Mouse (Mus musculus): ENCODE results near the gene Tmem260.

Gene Tmem260

GRCm38 (mm10) chr14:48481591-48481990 is 35.7 kb downstream of the Tmem260 start:
- DNase-seq (ENCODE audit: low spot score): no peak

GRCm38 (mm10) chr14:48482762-48483161 is 36.8 kb downstream of the Tmem260 start:
- no peak for DNase-seq (ENCODE audit: low spot score)

GRCm38 (mm10) chr14:48493896-48494295 is 48.0 kb downstream of the Tmem260 start:
- DNase-seq (ENCODE audit: low spot score): peak; percentile 25

- DNase-seq (ENCODE audit: low spot score): no peak
Observed at GRCm38 (mm10) chr14:48502573-48502972, 56.6 kb downstream of the Tmem260 start.

- no peak for DNase-seq (ENCODE audit: low spot score)
Observed at GRCm38 (mm10) chr14:48503691-48504565, 58.0 kb downstream of the Tmem260 start.

GRCm38 (mm10) chr14:48504566-48504950 is 58.6 kb downstream of the Tmem260 start:
- no peak for DNase-seq (ENCODE audit: low spot score)

- DNase-seq (ENCODE audit: low spot score): no peak
Observed at GRCm38 (mm10) chr14:48505606-48506005, 59.7 kb downstream of the Tmem260 start.

GRCm38 (mm10) chr14:48507376-48507775 is 61.5 kb downstream of the Tmem260 start:
- no peak for DNase-seq (ENCODE audit: low spot score)

GRCm38 (mm10) chr14:48509131-48509530 is 63.2 kb downstream of the Tmem260 start:
- no peak for DNase-seq (ENCODE audit: low spot score)

- no peak for DNase-seq (ENCODE audit: low spot score)
Observed at GRCm38 (mm10) chr14:48513098-48513823, 67.3 kb downstream of the Tmem260 start.

- DNase-seq (ENCODE audit: low spot score): no peak
Observed at GRCm38 (mm10) chr14:48513824-48514493, 68.0 kb downstream of the Tmem260 start.

- DNase-seq (ENCODE audit: low spot score): no peak
Observed at GRCm38 (mm10) chr14:48514620-48515019, 68.7 kb downstream of the Tmem260 start.

- DNase-seq (ENCODE audit: low spot score): no peak
Observed at GRCm38 (mm10) chr14:48515538-48515937, 69.6 kb downstream of the Tmem260 start.

- DNase-seq (ENCODE audit: low spot score): no peak
Observed at GRCm38 (mm10) chr14:48523361-48523760, 77.4 kb downstream of the Tmem260 start.

- no peak for DNase-seq (ENCODE audit: low spot score)
Observed at GRCm38 (mm10) chr14:48524135-48524534, 78.2 kb downstream of the Tmem260 start.

GRCm38 (mm10) chr14:48525055-48525454 is 79.1 kb downstream of the Tmem260 start:
- no peak for DNase-seq (ENCODE audit: low spot score)

GRCm38 (mm10) chr14:48530629-48531028 is 84.7 kb downstream of the Tmem260 start:
- no peak for DNase-seq (ENCODE audit: low spot score)

- DNase-seq (ENCODE audit: low spot score): no peak
Observed at GRCm38 (mm10) chr14:48537795-48538766, 92.2 kb downstream of the Tmem260 start.

- no peak for DNase-seq (ENCODE audit: low spot score)
Observed at GRCm38 (mm10) chr14:48545166-48545565, 99.2 kb downstream of the Tmem260 start.

- no peak for DNase-seq (ENCODE audit: low spot score)
Observed at GRCm38 (mm10) chr14:48546009-48546408, 100.1 kb downstream of the Tmem260 start.

GRCm38 (mm10) chr14:48549703-48550102 is 103.8 kb downstream of the Tmem260 start:
- no peak for DNase-seq (ENCODE audit: low spot score)

Data from yolk sac, embryonic 10.5 days (tissue).